Mouse (Mus musculus): ENCODE results near the gene Kcnt2.

DNA sequence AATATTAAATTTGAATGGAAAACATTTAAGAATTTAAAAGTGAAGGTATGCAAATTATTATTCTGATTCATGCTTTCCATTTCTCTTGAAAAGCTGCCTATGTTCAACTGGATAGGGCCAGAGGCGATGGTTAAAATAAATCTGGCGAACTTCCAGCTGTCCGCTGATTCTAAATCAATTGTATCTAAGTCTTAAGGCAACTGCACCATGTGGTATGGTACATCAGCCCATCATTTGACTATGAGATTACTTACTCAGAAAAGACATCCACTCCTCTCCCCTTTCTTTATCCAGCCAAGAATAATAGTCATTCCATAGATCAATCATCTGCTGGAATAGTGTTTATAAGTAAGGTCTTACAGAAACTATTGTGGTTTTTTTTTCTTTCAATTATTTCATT is 205.5 kb downstream of the Kcnt2 start:
- no peak for TF ChIP-seq CTCF (IDR thresholded peaks at IDR 0.05; ENCODE audit: borderline replicate concordance, extremely low read depth, insufficient read depth, insufficient read length)
- no peak for TF ChIP-seq POLR2A (IDR thresholded peaks at IDR 0.05; ENCODE audit: borderline replicate concordance, extremely low read depth, insufficient read depth, insufficient read length, poor library complexity, severe bottlenecking)

Data from brain, embryonic 14.5 days (tissue).